12 mouse cellular contexts compared by ENCODE assay signal in genomic region chr11:30102594-30102993, GRCm38 (mm10).
DNase-seq lines count a peak whose midpoint lies in the region; ATAC-seq lines count a peak whose summit lies in the region.
"Had no signal": no experiment of that assay in that cellular context is flagged by ENCODE, and none has a peak within 500 bp of the region (broad histone marks: within the 10 kb centered on the region; RNA-seq: fewer than 3 reads in every experiment).

No protein-coding gene starts in this region.

- DNase-seq in heart, adult 11 months, result peak; percentile 93
- DNase-seq in heart, postnatal 25 days (ENCODE audit: low spot score), result no peak
- DNase-seq in left cerebral cortex, adult 9 months (ENCODE audit: low spot score in 2 of 2), result peak; percentile 16 to 45
- no peak for DNase-seq in left cerebral cortex, postnatal 4 days
- peak; percentile 78 for DNase-seq in right cerebral cortex, adult 18-20 months
- no peak for DNase-seq in right cerebral cortex, postnatal 4 days
- DNase-seq in cerebellum, adult 11 months, result no peak
- DNase-seq: adrenal gland, postnatal 25 days; gastrocnemius, postnatal 14 days; heart, postnatal 10 days; thymus, adult 2 months had no signal

- peak; percentile 32 for ATAC-seq in megakaryocyte progenitor cell, adult 5-6 weeks (replicated peaks; ENCODE audit: poor library complexity)

- intact Hi-C loops in heart, postnatal 25 days (cut with DNase I), result loop anchor here (5.0 kb wide), 1 partner anchor 35 kb away; no protein-coding TSS in a partner anchor
- intact Hi-C loops in left cerebral cortex, postnatal 4 days (cut with DNase I), result loop anchor here (10.0 kb wide), 1 partner anchor 398 kb away; no protein-coding TSS in a partner anchor

Comparison
In these comparisons a context has a peak if more than half of its experiments do, and no peak if none do; other contexts are left out.
1. DNase-seq: peak in heart, adult 11 months (single experiment), left cerebral cortex, adult 9 months (2 of 2) and right cerebral cortex, adult 18-20 months (single experiment); none in heart, postnatal 25 days (single experiment), left cerebral cortex, postnatal 4 days (single experiment), right cerebral cortex, postnatal 4 days (single experiment) and cerebellum, adult 11 months (single experiment).